Mouse (Mus musculus): ENCODE results near the gene Ltbp1. TPM values are rescaled to one million over a fixed set of nuclear protein-coding genes. Genes with fewer than 3 reads are reported as not detected.
A peak's percentile ranks its signal among the peaks of the same experiment; 100 is the strongest.

The Ltbp1 gene
- polyA plus RNA-seq, 1 experiment from 2014 or later, result 174 TPM

GRCm38 (mm10) chr17:75273272-75273671, 267.9 kb downstream of the Ltbp1 start:
- DNase-seq (ENCODE audit: low read depth, low spot score), result no peak
- ATAC-seq, result peak; percentile 26
- TF ChIP-seq CTCF (IDR thresholded peaks at IDR 0.05), result no peak
- ChIA-PET POLR2A (interaction anchor here (1.2 kb wide), 1 partner anchor 17 kb away, joined by 3 read pairs; no protein-coding TSS in a partner anchor), CTCF (interaction anchor here (0.9 kb wide), 1 partner anchor 95 kb away, joined by 4 read pairs; no protein-coding TSS in a partner anchor)
- in situ Hi-C loops (cut with MboI; ENCODE audit: low pct_unique_long_range_greater_than_20kb), result no loop called here
- H3K27me3 ChIP-seq, result no peaks in the 10 kb centered on the region

- DNase-seq (ENCODE audit: low read depth, low spot score), result no peak
Measured at GRCm38 (mm10) chr17:75275302-75275701, 269.9 kb downstream of the Ltbp1 start.

GRCm38 (mm10) chr17:75278106-75278505, 272.7 kb downstream of the Ltbp1 start:
- POLR2A ChIA-PET, result no interaction called here
- TF ChIP-seq CTCF (IDR thresholded peaks at IDR 0.05), result no peak
- DNase-seq (ENCODE audit: low read depth, low spot score), result no peak
- CTCF ChIA-PET, result no interaction called here
- H3K27me3 ChIP-seq, result no peaks in the 10 kb centered on the region
- in situ Hi-C loops (cut with MboI; ENCODE audit: low pct_unique_long_range_greater_than_20kb), result no loop called here
- ATAC-seq, result no peak

More at GRCm38 (mm10) chr17:75275302-75275701, 269.9 kb downstream of the Ltbp1 start:
- ChIA-PET CTCF (no interaction called here), POLR2A (no interaction called here)
- in situ Hi-C loops (cut with MboI; ENCODE audit: low pct_unique_long_range_greater_than_20kb), result no loop called here
- ATAC-seq, result no peak
- TF ChIP-seq CTCF (IDR thresholded peaks at IDR 0.05), result no peak
- H3K27me3 ChIP-seq, result no peaks in the 10 kb centered on the region

GRCm38 (mm10) chr17:75278561-75278960, 273.2 kb downstream of the Ltbp1 start:
- no peak for DNase-seq (ENCODE audit: low read depth, low spot score)
- no peak for TF ChIP-seq CTCF (IDR thresholded peaks at IDR 0.05)
- ChIA-PET CTCF (no interaction called here), POLR2A (no interaction called here)
- in situ Hi-C loops (cut with MboI; ENCODE audit: low pct_unique_long_range_greater_than_20kb), result no loop called here
- no peaks in the 10 kb centered on the region for H3K27me3 ChIP-seq
- ATAC-seq, result no peak

- in situ Hi-C loops (cut with MboI; ENCODE audit: low pct_unique_long_range_greater_than_20kb), result no loop called here
- no peak for TF ChIP-seq CTCF (IDR thresholded peaks at IDR 0.05)
- POLR2A ChIA-PET, result no interaction called here
- DNase-seq (ENCODE audit: low read depth, low spot score) (no peak), ATAC-seq (no peak)
- CTCF ChIA-PET, result interaction anchor here (1.8 kb wide), 1 partner anchor 11 kb away, joined by 5 read pairs; no protein-coding TSS in a partner anchor
- H3K27me3 ChIP-seq, result no peaks in the 10 kb centered on the region
Measured at GRCm38 (mm10) chr17:75281345-75281744, 276.0 kb downstream of the Ltbp1 start.

- ATAC-seq (no peak), DNase-seq (ENCODE audit: low read depth, low spot score) (no peak)
- ChIA-PET CTCF (no interaction called here), POLR2A (interaction anchor here (0.6 kb wide), 1 partner anchor 106 kb away, joined by 4 read pairs; no protein-coding TSS in a partner anchor)
- no peak for TF ChIP-seq CTCF (IDR thresholded peaks at IDR 0.05)
- H3K27me3 ChIP-seq, result no peaks in the 10 kb centered on the region
- in situ Hi-C loops (cut with MboI; ENCODE audit: low pct_unique_long_range_greater_than_20kb), result no loop called here
Measured at GRCm38 (mm10) chr17:75284876-75285708, 279.7 kb downstream of the Ltbp1 start.

GRCm38 (mm10) chr17:75292986-75293385, 287.6 kb downstream of the Ltbp1 start:
- ATAC-seq, result no peak
- in situ Hi-C loops (cut with MboI; ENCODE audit: low pct_unique_long_range_greater_than_20kb), result no loop called here
- DNase-seq (ENCODE audit: low read depth, low spot score), result peak; percentile 27
- POLR2A ChIA-PET, result no interaction called here
- CTCF ChIA-PET, result interaction anchor here (0.7 to 1.8 kb wide), 3 partner anchors 13 to 98 kb away, joined by 3 to 5 read pairs (median 3); no protein-coding TSS in a partner anchor
- no peak for TF ChIP-seq CTCF (IDR thresholded peaks at IDR 0.05)
- no peaks in the 10 kb centered on the region for H3K27me3 ChIP-seq

GRCm38 (mm10) chr17:75293725-75294124, 288.4 kb downstream of the Ltbp1 start:
- no peak for ATAC-seq
- CTCF ChIA-PET, result interaction anchor here (0.8 to 1.8 kb wide), 2 partner anchors 13 to 82 kb away, joined by 3 to 5 read pairs; no protein-coding TSS in a partner anchor

GRCm38 (mm10) chr17:75300908-75301307, 295.5 kb downstream of the Ltbp1 start:
- DNase-seq (ENCODE audit: low read depth, low spot score) (no peak), ATAC-seq (no peak)
- in situ Hi-C loops (cut with MboI; ENCODE audit: low pct_unique_long_range_greater_than_20kb), result no loop called here
- TF ChIP-seq CTCF (IDR thresholded peaks at IDR 0.05), result no peak
- CTCF ChIA-PET, result interaction anchor here (1.4 kb wide), 1 partner anchor 9 kb away, joined by 3 read pairs; no protein-coding TSS in a partner anchor
- POLR2A ChIA-PET, result no interaction called here
- H3K27me3 ChIP-seq, result no peaks in the 10 kb centered on the region

More at GRCm38 (mm10) chr17:75293725-75294124, 288.4 kb downstream of the Ltbp1 start:
- in situ Hi-C loops (cut with MboI; ENCODE audit: low pct_unique_long_range_greater_than_20kb), result no loop called here
- TF ChIP-seq CTCF (IDR thresholded peaks at IDR 0.05), result no peak
- POLR2A ChIA-PET, result no interaction called here
- no peak for DNase-seq (ENCODE audit: low read depth, low spot score)
- no peaks in the 10 kb centered on the region for H3K27me3 ChIP-seq

GRCm38 (mm10) chr17:75304807-75305420, 299.5 kb downstream of the Ltbp1 start:
- CTCF ChIA-PET, result interaction anchor here (1.1 to 1.7 kb wide), 5 partner anchors 28 to 135 kb away, joined by 3 to 5 read pairs (median 3); no protein-coding TSS in a partner anchor
- POLR2A ChIA-PET, result interaction anchor here (0.7 kb wide), 1 partner anchor 198 kb away, joined by 3 read pairs; no protein-coding TSS in a partner anchor

More at GRCm38 (mm10) chr17:75304807-75305420, 299.5 kb downstream of the Ltbp1 start:
- TF ChIP-seq CTCF (IDR thresholded peaks at IDR 0.05), result no peak
- in situ Hi-C loops (cut with MboI; ENCODE audit: low pct_unique_long_range_greater_than_20kb), result no loop called here
- peak; percentile 76 for ATAC-seq
- DNase-seq (ENCODE audit: low read depth, low spot score), result peak; percentile 89
- H3K27me3 ChIP-seq, result no peaks in the 10 kb centered on the region

Measured in Patski (cell line).